Mouse (Mus musculus): ENCODE measurements around the gene Trpm3. TPM values are rescaled to one million over a fixed set of nuclear protein-coding genes. Genes with fewer than 3 reads are reported as not detected.
"Not testable (repeated sequence)": the region's sequence is repeated elsewhere in the genome, so short reads cannot be mapped to it uniquely, and the experiment has no call there.

Trpm3 gene
- polyA plus RNA-seq, 1 experiment from 2014 or later, result 48.4 TPM

GRCm38 (mm10) chr19:23013695-23014094 is 874.8 kb downstream of the Trpm3 start:
- Histone ChIP-seq H3K36me3 (replicated peaks; ENCODE audit: control insufficient read depth, insufficient read depth) (no peaks in the 10 kb centered on the region), H3K4me1 (replicated peaks; ENCODE audit: control insufficient read depth, insufficient read depth, low read length) (no peaks in the 10 kb centered on the region), H3K27me3 (ENCODE audit: control insufficient read depth, insufficient read depth, low read length) (no peaks in the 10 kb centered on the region), H3K4me2 (replicated peaks) (no peak overlapping the region), H3K27ac (no peak overlapping the region), H3K9me3 (ENCODE audit: control insufficient read depth, low read length) (peaks cover 4% of the 10 kb centered on the region), H3K9ac (no peak overlapping the region), H3K4me3 (replicated peaks; ENCODE audit: low read length) (no peak overlapping the region)
- DNase-seq (ENCODE audit: low spot score) (no peak), ATAC-seq (ENCODE audit: low FRiP score) (no peak)
- no CpG with 5 or more reads among the region's 2 CpGs for WGBS

DNA sequence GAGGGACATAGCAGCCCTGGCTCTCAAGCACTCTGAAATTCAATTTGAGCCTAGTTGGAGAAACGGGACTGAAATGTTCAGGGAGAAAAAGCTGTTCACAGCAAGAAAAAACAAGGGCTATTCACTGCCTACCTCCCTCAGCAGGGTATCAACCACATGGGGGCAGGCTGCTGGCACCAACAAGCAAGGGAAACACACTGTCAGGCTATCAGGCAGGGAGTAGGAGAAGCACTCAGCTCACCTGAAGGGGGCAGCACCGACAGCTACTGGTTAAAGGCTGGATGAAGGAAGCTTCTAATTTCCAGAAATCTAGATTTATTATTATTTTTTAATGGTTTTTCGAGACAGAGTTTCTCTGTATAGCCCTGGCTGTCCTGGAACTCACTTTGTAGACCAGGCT is 876.7 kb downstream of the Trpm3 start:
- no peak overlapping the region for H3K9ac ChIP-seq
- no peaks in the 10 kb centered on the region for H3K27me3 ChIP-seq (ENCODE audit: control insufficient read depth, insufficient read depth, low read length)
- no peaks in the 10 kb centered on the region for H3K36me3 ChIP-seq (replicated peaks; ENCODE audit: control insufficient read depth, insufficient read depth)
- 45% methylated on average over 3 of the region's 3 CpGs for WGBS
- no peaks in the 10 kb centered on the region for H3K4me1 ChIP-seq (replicated peaks; ENCODE audit: control insufficient read depth, insufficient read depth, low read length)
- H3K9me3 ChIP-seq (ENCODE audit: control insufficient read depth, low read length), result peaks cover 4% of the 10 kb centered on the region
- H3K27ac ChIP-seq, result no peak overlapping the region
- ATAC-seq (ENCODE audit: low FRiP score) (no peak), DNase-seq (ENCODE audit: low spot score) (no peak)
- no peak overlapping the region for H3K4me2 ChIP-seq (replicated peaks)
- no peak overlapping the region for H3K4me3 ChIP-seq (replicated peaks; ENCODE audit: low read length)

DNA sequence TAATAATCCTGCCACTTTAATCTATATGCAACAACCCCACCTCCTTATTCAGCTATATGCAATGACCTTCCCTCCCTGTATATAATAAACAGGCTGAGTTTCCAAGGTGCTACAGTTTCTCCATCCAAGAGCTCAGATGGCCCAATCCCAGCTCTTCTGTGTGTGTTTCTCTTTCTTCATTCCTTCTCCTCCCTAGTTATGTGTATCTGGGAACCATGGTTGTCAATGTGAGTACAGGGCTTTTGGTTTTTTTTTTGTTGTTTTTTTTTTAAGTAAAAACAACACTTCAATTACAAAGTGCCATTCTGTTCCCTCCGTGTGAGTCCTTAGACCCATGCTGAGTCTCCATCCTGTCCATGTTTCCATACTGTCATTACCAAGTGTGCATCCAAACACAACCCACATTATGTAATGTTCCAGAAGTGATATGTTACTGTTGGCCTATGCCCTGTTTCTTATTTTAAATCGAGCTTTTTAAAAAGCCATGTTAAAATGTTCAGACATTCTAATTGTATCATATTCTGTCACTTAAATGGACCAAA is 879.4 kb downstream of the Trpm3 start:
- DNase-seq (ENCODE audit: low spot score) (no peak), ATAC-seq (ENCODE audit: low FRiP score) (no peak)
- Histone ChIP-seq H3K9ac (no peak overlapping the region), H3K4me2 (replicated peaks) (no peak overlapping the region), H3K4me1 (replicated peaks; ENCODE audit: control insufficient read depth, insufficient read depth, low read length) (no peaks in the 10 kb centered on the region), H3K9me3 (ENCODE audit: control insufficient read depth, low read length) (peaks cover 4% of the 10 kb centered on the region), H3K4me3 (replicated peaks; ENCODE audit: low read length) (no peak overlapping the region), H3K27me3 (ENCODE audit: control insufficient read depth, insufficient read depth, low read length) (no peaks in the 10 kb centered on the region), H3K36me3 (replicated peaks; ENCODE audit: control insufficient read depth, insufficient read depth) (no peaks in the 10 kb centered on the region), H3K27ac (no peak overlapping the region)
- 65% methylated on average over 2 of the region's 2 CpGs for WGBS

- Histone ChIP-seq H3K27ac (no peak overlapping the region), H3K4me2 (replicated peaks) (no peak overlapping the region), H3K9me3 (ENCODE audit: control insufficient read depth, low read length) (no peaks in the 10 kb centered on the region), H3K4me3 (replicated peaks; ENCODE audit: low read length) (no peak overlapping the region), H3K27me3 (ENCODE audit: control insufficient read depth, insufficient read depth, low read length) (no peaks in the 10 kb centered on the region), H3K4me1 (replicated peaks; ENCODE audit: control insufficient read depth, insufficient read depth, low read length) (no peaks in the 10 kb centered on the region), H3K9ac (no peak overlapping the region), H3K36me3 (replicated peaks; ENCODE audit: control insufficient read depth, insufficient read depth) (no peaks in the 10 kb centered on the region)
- DNase-seq (ENCODE audit: low spot score) (no peak), ATAC-seq (ENCODE audit: low FRiP score) (no peak)
- 92% methylated on average over 6 of the region's 6 CpGs for WGBS
Measured at GRCm38 (mm10) chr19:23022902-23023301, 884.1 kb downstream of the Trpm3 start.

DNA sequence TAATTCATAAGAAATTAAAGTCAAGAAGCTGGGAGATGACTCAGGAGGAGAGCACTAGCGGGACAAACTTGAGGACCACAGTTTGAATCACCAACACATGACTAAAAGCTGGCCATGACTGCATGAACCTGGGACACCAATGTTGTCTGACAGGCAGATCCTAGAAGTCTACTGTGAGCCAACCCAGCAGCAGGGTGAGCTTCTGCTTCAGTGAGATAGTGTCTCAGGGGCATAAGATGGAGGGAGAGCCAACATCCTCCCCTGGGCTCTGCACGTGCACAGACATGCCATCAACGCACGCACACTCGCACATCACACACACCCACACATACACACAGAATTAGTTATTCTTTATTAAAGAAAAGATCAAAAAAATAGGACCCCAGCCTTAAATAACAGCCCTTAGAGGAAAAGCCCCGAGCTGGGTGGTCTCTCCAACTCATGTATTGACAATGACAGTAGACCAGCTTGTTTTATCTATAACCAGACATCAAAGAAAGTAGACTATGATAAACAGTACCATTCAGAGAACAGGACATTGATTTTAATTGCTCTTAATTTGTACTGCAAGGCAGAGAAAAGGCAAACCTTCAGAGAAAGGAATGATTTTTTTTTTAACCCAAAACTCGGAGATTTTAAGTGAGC is 884.6 kb downstream of the Trpm3 start:
- no peaks in the 10 kb centered on the region for H3K4me1 ChIP-seq (replicated peaks; ENCODE audit: control insufficient read depth, insufficient read depth, low read length)
- 92% methylated on average over 7 of the region's 7 CpGs for WGBS
- H3K36me3 ChIP-seq (replicated peaks; ENCODE audit: control insufficient read depth, insufficient read depth), result no peaks in the 10 kb centered on the region
- no peak for DNase-seq (ENCODE audit: low spot score)
- no peak overlapping the region for H3K4me3 ChIP-seq (replicated peaks; ENCODE audit: low read length)
- no peaks in the 10 kb centered on the region for H3K27me3 ChIP-seq (ENCODE audit: control insufficient read depth, insufficient read depth, low read length)
- H3K9me3 ChIP-seq (ENCODE audit: control insufficient read depth, low read length), result no peaks in the 10 kb centered on the region
- no peak overlapping the region for H3K27ac ChIP-seq
- ATAC-seq (ENCODE audit: low FRiP score), result no peak
- no peak overlapping the region for H3K4me2 ChIP-seq (replicated peaks)
- H3K9ac ChIP-seq, result no peak overlapping the region

DNA sequence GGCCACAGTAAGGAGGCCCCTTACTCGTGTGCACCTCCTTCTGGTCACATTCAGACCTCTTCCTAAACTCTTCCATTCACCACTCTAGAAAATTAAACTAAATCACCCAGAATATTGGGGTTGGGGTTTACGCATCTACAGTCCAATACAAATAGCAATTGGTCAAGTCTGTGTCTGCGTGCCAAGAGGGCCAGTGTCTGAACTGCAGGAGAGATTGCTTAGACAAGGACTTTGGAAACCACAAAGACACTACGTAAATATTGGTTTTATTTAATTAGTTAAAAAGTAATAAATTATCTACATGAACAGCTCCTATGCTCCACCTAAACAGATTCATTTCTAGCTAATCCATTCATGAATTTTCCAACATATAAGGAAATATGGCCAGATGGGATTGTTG is 886.0 kb downstream of the Trpm3 start:
- ATAC-seq (ENCODE audit: low FRiP score), result no peak
- H3K4me1 ChIP-seq (replicated peaks; ENCODE audit: control insufficient read depth, insufficient read depth, low read length), result no peaks in the 10 kb centered on the region
- no peaks in the 10 kb centered on the region for H3K9me3 ChIP-seq (ENCODE audit: control insufficient read depth, low read length)
- no peak overlapping the region for H3K9ac ChIP-seq
- H3K36me3 ChIP-seq (replicated peaks; ENCODE audit: control insufficient read depth, insufficient read depth), result no peaks in the 10 kb centered on the region
- no peak overlapping the region for H3K27ac ChIP-seq
- DNase-seq (ENCODE audit: low spot score), result no peak
- no peak overlapping the region for H3K4me3 ChIP-seq (replicated peaks; ENCODE audit: low read length)
- H3K4me2 ChIP-seq (replicated peaks), result no peak overlapping the region
- 83% methylated on average over 4 of the region's 4 CpGs for WGBS
- no peaks in the 10 kb centered on the region for H3K27me3 ChIP-seq (ENCODE audit: control insufficient read depth, insufficient read depth, low read length)

DNA sequence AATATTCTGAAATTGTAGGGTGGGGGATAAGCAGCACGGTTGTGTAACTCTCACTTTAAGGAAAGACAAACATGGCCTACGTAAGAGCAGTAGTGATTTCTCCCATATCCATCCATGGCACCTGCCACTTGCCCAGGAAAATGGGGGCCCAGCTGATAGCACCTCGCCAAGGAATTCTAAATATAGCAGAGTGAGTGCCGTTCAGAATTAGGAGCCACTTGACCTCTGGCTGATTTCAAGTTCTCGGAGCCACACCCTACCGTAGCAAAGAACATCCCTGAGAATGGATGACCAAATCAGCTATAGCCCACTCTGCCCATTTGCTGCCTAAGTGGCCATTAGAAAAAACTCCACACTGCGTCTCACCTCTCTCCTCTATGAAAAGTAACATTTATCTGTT is 887.6 kb downstream of the Trpm3 start:
- H3K9me3 ChIP-seq (ENCODE audit: control insufficient read depth, low read length), result no peaks in the 10 kb centered on the region
- WGBS, result 87% methylated on average over 7 of the region's 7 CpGs
- no peaks in the 10 kb centered on the region for H3K36me3 ChIP-seq (replicated peaks; ENCODE audit: control insufficient read depth, insufficient read depth)
- no peaks in the 10 kb centered on the region for H3K4me1 ChIP-seq (replicated peaks; ENCODE audit: control insufficient read depth, insufficient read depth, low read length)
- no peak overlapping the region for H3K4me3 ChIP-seq (replicated peaks; ENCODE audit: low read length)
- DNase-seq (ENCODE audit: low spot score) (no peak), ATAC-seq (ENCODE audit: low FRiP score) (no peak)
- no peak overlapping the region for H3K27ac ChIP-seq
- H3K9ac ChIP-seq, result no peak overlapping the region
- no peak overlapping the region for H3K4me2 ChIP-seq (replicated peaks)
- no peaks in the 10 kb centered on the region for H3K27me3 ChIP-seq (ENCODE audit: control insufficient read depth, insufficient read depth, low read length)

DNA sequence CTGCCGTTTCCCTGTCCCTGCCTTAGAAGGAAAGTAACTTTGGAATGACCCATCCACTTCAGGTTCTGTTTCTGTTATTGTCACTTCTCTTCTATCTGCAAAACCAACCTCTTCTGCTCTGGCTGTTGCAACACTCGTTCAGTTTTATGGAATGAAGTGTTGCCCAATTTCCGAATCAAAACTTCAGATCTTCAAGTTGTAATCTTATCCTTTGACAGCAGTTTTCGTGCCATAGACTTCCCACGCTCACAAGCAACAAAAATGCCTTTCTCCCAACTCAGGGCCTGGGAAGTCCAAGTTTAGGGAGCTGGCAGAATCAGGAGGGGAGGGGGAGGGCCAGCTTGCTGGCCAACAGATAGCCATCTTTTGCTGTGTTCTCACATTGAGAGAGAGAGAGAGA is 889.4 kb downstream of the Trpm3 start:
- no peaks in the 10 kb centered on the region for H3K9me3 ChIP-seq (ENCODE audit: control insufficient read depth, low read length)
- WGBS, result 91% methylated on average over 5 of the region's 5 CpGs
- ATAC-seq (ENCODE audit: low FRiP score) (no peak), DNase-seq (ENCODE audit: low spot score) (no peak)
- no peaks in the 10 kb centered on the region for H3K27me3 ChIP-seq (ENCODE audit: control insufficient read depth, insufficient read depth, low read length)
- no peak overlapping the region for H3K27ac ChIP-seq
- H3K4me3 ChIP-seq (replicated peaks; ENCODE audit: low read length), result no peak overlapping the region
- H3K4me1 ChIP-seq (replicated peaks; ENCODE audit: control insufficient read depth, insufficient read depth, low read length), result no peaks in the 10 kb centered on the region
- no peaks in the 10 kb centered on the region for H3K36me3 ChIP-seq (replicated peaks; ENCODE audit: control insufficient read depth, insufficient read depth)
- H3K9ac ChIP-seq, result no peak overlapping the region
- no peak overlapping the region for H3K4me2 ChIP-seq (replicated peaks)

- H3K4me3 ChIP-seq (replicated peaks; ENCODE audit: low read length); H3K9ac ChIP-seq; DNase-seq (ENCODE audit: low spot score); H3K4me2 ChIP-seq (replicated peaks); H3K4me1 ChIP-seq (replicated peaks; ENCODE audit: control insufficient read depth, insufficient read depth, low read length); H3K27me3 ChIP-seq (ENCODE audit: control insufficient read depth, insufficient read depth, low read length); H3K27ac ChIP-seq; H3K9me3 ChIP-seq (ENCODE audit: control insufficient read depth, low read length); H3K36me3 ChIP-seq (replicated peaks; ENCODE audit: control insufficient read depth, insufficient read depth); ATAC-seq (ENCODE audit: low FRiP score): not testable (repeated sequence)
- 37% methylated on average over 1 of the region's 1 CpGs for whole genome bisulfite sequencing
Measured at GRCm38 (mm10) chr19:23033343-23033742, 894.5 kb downstream of the Trpm3 start.

DNA sequence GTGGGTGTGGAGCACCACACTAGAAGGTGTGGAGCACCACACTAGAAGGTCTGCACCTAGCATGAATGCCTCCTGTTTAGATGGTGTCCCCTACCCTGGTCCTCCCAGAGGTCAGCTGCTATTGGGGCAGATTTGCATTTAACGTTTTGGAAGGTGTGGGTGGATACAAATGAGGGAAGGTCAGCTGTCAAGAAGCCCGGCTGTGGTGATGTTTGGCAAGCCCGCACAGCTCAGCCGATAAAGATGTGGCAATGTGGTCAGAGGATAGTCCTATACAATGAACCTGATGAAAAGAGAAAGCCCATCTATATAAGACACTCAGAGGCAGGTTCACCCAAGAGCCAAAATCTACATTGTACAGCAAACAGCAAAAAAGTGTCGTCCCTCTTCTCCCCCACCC is 895.3 kb downstream of the Trpm3 start:
- Histone ChIP-seq H3K4me1 (replicated peaks; ENCODE audit: control insufficient read depth, insufficient read depth, low read length) (no peaks in the 10 kb centered on the region), H3K4me3 (replicated peaks; ENCODE audit: low read length) (no peak overlapping the region), H3K9me3 (ENCODE audit: control insufficient read depth, low read length) (no peaks in the 10 kb centered on the region), H3K27me3 (ENCODE audit: control insufficient read depth, insufficient read depth, low read length) (no peaks in the 10 kb centered on the region), H3K36me3 (replicated peaks; ENCODE audit: control insufficient read depth, insufficient read depth) (no peaks in the 10 kb centered on the region), H3K9ac (no peak overlapping the region), H3K27ac (no peak overlapping the region), H3K4me2 (replicated peaks) (no peak overlapping the region)
- ATAC-seq (ENCODE audit: low FRiP score), result no peak
- no peak for DNase-seq (ENCODE audit: low spot score)
- 80% methylated on average over 5 of the region's 5 CpGs for WGBS
